Mouse (Mus musculus) hindbrain, embryonic 12.5 days (tissue): Measurements from ENCODE around the gene Btg1-ps1. TPM values are rescaled to one million over a fixed set of nuclear protein-coding genes. Genes with fewer than 3 reads are reported as not detected.
"Not testable (repeated sequence)": the region's sequence is repeated elsewhere in the genome, so short reads cannot be mapped to it uniquely, and the experiment has no call there.

Experiments used
- ATAC-seq: fragments of 200-750 bp; cut with Nextera tagmentation; 2 replicates; pipeline ENCODE4 v1.8.0; 2017; ENCODE audit warnings: moderate TSS enrichment; ENCODE audit not compliant: low FRiP score
- H3K27ac ChIP-seq: fragments of 300-500 bp; sonication (generic); 2 replicates; pipeline ENCODE4 v1.5.1; 2016; ENCODE audit warnings: mild to moderate bottlenecking
- H3K27me3 ChIP-seq: fragments of 300-500 bp; sonication (generic); 2 replicates; pipeline ENCODE4 v1.6.1; 2016; ENCODE audit warnings: mild to moderate bottlenecking
- H3K36me3 ChIP-seq: fragments of 300-500 bp; sonication (generic); 2 replicates; pipeline ENCODE4 v1.6.1; 2016; ENCODE audit warnings: mild to moderate bottlenecking
- H3K4me1 ChIP-seq: fragments of 300-500 bp; sonication (generic); 2 replicates; pipeline ENCODE4 v1.6.1; 2016
- H3K4me2 ChIP-seq: fragments of 300-500 bp; sonication (generic); replicated peaks from 2 replicates; pipeline ENCODE4 v1.6.1; 2016; ENCODE audit warnings: mild to moderate bottlenecking
- H3K4me3 ChIP-seq: fragments of 300-500 bp; sonication (generic); 2 replicates; pipeline ENCODE4 v1.5.1; 2016; ENCODE audit warnings: mild to moderate bottlenecking
- H3K9ac ChIP-seq: fragments of 300-500 bp; sonication (generic); 2 replicates; pipeline ENCODE4 v1.6.1; 2016; ENCODE audit warnings: mild to moderate bottlenecking, moderate library complexity
- H3K9me3 ChIP-seq: fragments of 300-500 bp; sonication (generic); replicated peaks from 2 replicates; pipeline ENCODE4 v1.6.1; 2016; ENCODE audit warnings: mild to moderate bottlenecking
- WGBS: fragments of 180-500 bp; shearing (Covaris S2); methylation state at CpG from one replicate; pipeline ENCODE4 v1.1.7; 2016; 5-methylcytosine and 5-hydroxymethylcytosine counted together
- polyA plus RNA-seq: library from polyadenylated mRNA; unstranded; fragments of >200 nt; fragmentation: Nextera tagmentation; extraction: Ambion mirVana; gene quantifications from 2 replicates; pipeline ENCODE4 v1.2.1, GENCODE M21; 2016

Gene Btg1-ps1
- polyA plus RNA-seq = not detected in 2 replicates

GRCm38 (mm10) chrX:38018597-38018996 lies at the start of gene Btg1-ps1:
Gene Btg1-ps1, minus strand, starts transcription at chrX:38018815.
- H3K9ac ChIP-seq, H3K4me3 ChIP-seq, H3K36me3 ChIP-seq, H3K4me2 ChIP-seq, H3K27ac ChIP-seq, ATAC-seq, H3K4me1 ChIP-seq, H3K27me3 ChIP-seq, H3K9me3 ChIP-seq: not testable (repeated sequence)

GRCm38 (mm10) chrX:38066175-38066574 lies 47.6 kb upstream of the Btg1-ps1 start, which contains the start of gene Rhox10:
Gene Rhox10, plus strand, starts transcription at chrX:38066475.
- no peak for ATAC-seq
- Histone ChIP-seq H3K27me3 (no peaks in the 10 kb centered on the region), H3K27ac (no peak within 1 kb of the TSS), H3K9ac (no peak within 1 kb of the TSS), H3K36me3 (no peaks in the 10 kb centered on the region), H3K4me3 (no peak within 1 kb of the TSS), H3K4me1 (no peaks in the 10 kb centered on the region), H3K9me3 (no peaks in the 10 kb centered on the region), H3K4me2 (no peak within 1 kb of the TSS)
- 88% methylated on average over 11 of the region's 11 CpGs for WGBS

- no peak for ATAC-seq
- WGBS = 5% methylated on average over 1 of the region's 1 CpGs
- H3K4me2 ChIP-seq = no peak overlapping the region
Measured at GRCm38 (mm10) chrX:38061544-38061943, 42.9 kb upstream of the Btg1-ps1 start.

GRCm38 (mm10) chrX:38043014-38043413 lies 24.4 kb upstream of the Btg1-ps1 start, which contains the start of gene Btg1-ps2:
Gene Btg1-ps2, minus strand, starts transcription at chrX:38043114.
- not testable (repeated sequence) for H3K36me3 ChIP-seq, ATAC-seq, H3K4me1 ChIP-seq, H3K4me3 ChIP-seq, H3K27me3 ChIP-seq, H3K9me3 ChIP-seq, H3K27ac ChIP-seq, H3K9ac ChIP-seq, H3K4me2 ChIP-seq

More at GRCm38 (mm10) chrX:38061544-38061943, 42.9 kb upstream of the Btg1-ps1 start:
- no peak overlapping the region for H3K27ac ChIP-seq
- no peak overlapping the region for H3K4me3 ChIP-seq
- H3K9ac ChIP-seq = no peak overlapping the region
- no peaks in the 10 kb centered on the region for H3K4me1 ChIP-seq
- H3K36me3 ChIP-seq = no peaks in the 10 kb centered on the region
- no peaks in the 10 kb centered on the region for H3K9me3 ChIP-seq
- H3K27me3 ChIP-seq = no peaks in the 10 kb centered on the region

GRCm38 (mm10) chrX:38039666-38040065 lies 21.1 kb upstream of the Btg1-ps1 start:
- Histone ChIP-seq H3K36me3 (no peaks in the 10 kb centered on the region), H3K9ac (no peak overlapping the region), H3K4me1 (no peaks in the 10 kb centered on the region), H3K4me2 (no peak overlapping the region), H3K27me3 (no peaks in the 10 kb centered on the region), H3K9me3 (no peaks in the 10 kb centered on the region), H3K27ac (no peak overlapping the region), H3K4me3 (no peak overlapping the region)
- no peak for ATAC-seq
- WGBS = 95% methylated on average over 5 of the region's 5 CpGs

GRCm38 (mm10) chrX:38033841-38034240 lies 15.2 kb upstream of the Btg1-ps1 start:
- Histone ChIP-seq H3K4me2 (no peak overlapping the region), H3K36me3 (no peaks in the 10 kb centered on the region), H3K4me1 (no peaks in the 10 kb centered on the region), H3K9ac (no peak overlapping the region), H3K27ac (no peak overlapping the region), H3K27me3 (no peaks in the 10 kb centered on the region), H3K4me3 (no peak overlapping the region), H3K9me3 (no peaks in the 10 kb centered on the region)
- no peak for ATAC-seq
- 75% methylated on average over 2 of the region's 2 CpGs for WGBS

- 91% methylated on average over 2 of the region's 2 CpGs for WGBS
- H3K9me3 ChIP-seq = no peaks in the 10 kb centered on the region
Measured at GRCm38 (mm10) chrX:38008756-38009155, 9.9 kb downstream of the Btg1-ps1 start.

More at GRCm38 (mm10) chrX:38008756-38009155, 9.9 kb downstream of the Btg1-ps1 start:
- H3K27ac ChIP-seq = no peak overlapping the region
- no peak for ATAC-seq
- no peak overlapping the region for H3K9ac ChIP-seq
- no peaks in the 10 kb centered on the region for H3K27me3 ChIP-seq
- H3K4me1 ChIP-seq = no peaks in the 10 kb centered on the region
- no peaks in the 10 kb centered on the region for H3K36me3 ChIP-seq
- no peak overlapping the region for H3K4me2 ChIP-seq
- no peak overlapping the region for H3K4me3 ChIP-seq

Other genes starting within 250 kb of the Btg1-ps1 start
- 0.49 TPM in 1 of 2 replicates, not detected in the other for gene Rhox5, start 214.0 kb downstream of the Btg1-ps1 start, polyA plus RNA-seq
- not detected in 2 replicates for gene Rhox6, start 191.9 kb downstream of the Btg1-ps1 start, polyA plus RNA-seq
- gene Rhox7a, start 187.1 kb downstream of the Btg1-ps1 start, polyA plus RNA-seq = not detected in 2 replicates
- gene Rhox8, start 139.9 kb downstream of the Btg1-ps1 start, polyA plus RNA-seq = not detected in 2 replicates
- gene Rhox7b, start 121.6 kb downstream of the Btg1-ps1 start, polyA plus RNA-seq = not detected in 2 replicates
- not detected in 2 replicates for gene Rhox9, start 117.0 kb downstream of the Btg1-ps1 start, polyA plus RNA-seq
- not detected in 2 replicates for gene Btg1-ps2, start 24.3 kb upstream of the Btg1-ps1 start, polyA plus RNA-seq
- not detected in 2 replicates for gene Rhox10, start 47.7 kb upstream of the Btg1-ps1 start, polyA plus RNA-seq
- gene Rhox11, start 66.3 kb upstream of the Btg1-ps1 start, polyA plus RNA-seq = not detected in 2 replicates
- not detected in 2 replicates for gene Rhox12, start 92.1 kb upstream of the Btg1-ps1 start, polyA plus RNA-seq
- gene Rhox13, start 102.4 kb upstream of the Btg1-ps1 start, polyA plus RNA-seq = not detected in 2 replicates
- 6.3 and 6.9 TPM in 2 replicates for gene Zbtb33, start 171.0 kb upstream of the Btg1-ps1 start, polyA plus RNA-seq
- 22.2 and 27.4 TPM in 2 replicates for gene Tmem255a, start 233.6 kb upstream of the Btg1-ps1 start, polyA plus RNA-seq